Mouse (Mus musculus) lung, embryonic 15.5 days (tissue): Measurements from ENCODE around the gene Gbp5. TPM values are rescaled to one million over a fixed set of nuclear protein-coding genes. Genes with fewer than 3 reads are reported as not detected.
"Not testable (repeated sequence)": the region's sequence is repeated elsewhere in the genome, so short reads cannot be mapped to it uniquely, and the experiment has no call there.

Source experiments
- ATAC-seq: fragments of 200-750 bp; cut with Nextera tagmentation; 2 replicates; pipeline ENCODE4 v1.8.0; 2017; ENCODE audit warnings: moderate number of reproducible peaks, borderline replicate concordance; ENCODE audit not compliant: low FRiP score, low TSS enrichment; ENCODE audit errors: extremely low read depth
- H3K27ac ChIP-seq: fragments of 300-500 bp; sonication (generic); 2 replicates; pipeline ENCODE4 v1.5.1; 2015; ENCODE audit warnings: moderate library complexity, mild to moderate bottlenecking, inconsistent platforms
- H3K27me3 ChIP-seq: fragments of 300-500 bp; sonication (generic); 2 replicates; pipeline ENCODE4 v1.6.1; 2015; ENCODE audit warnings: inconsistent platforms
- H3K36me3 ChIP-seq: fragments of 300-500 bp; sonication (generic); 2 replicates; pipeline ENCODE4 v1.6.1; 2015; ENCODE audit warnings: inconsistent platforms
- H3K4me1 ChIP-seq: fragments of 300-500 bp; sonication (generic); 2 replicates; pipeline ENCODE4 v1.6.1; 2015; ENCODE audit warnings: inconsistent platforms
- H3K4me2 ChIP-seq: fragments of 300-500 bp; sonication (generic); 2 replicates; pipeline ENCODE4 v1.6.1; 2015; ENCODE audit warnings: inconsistent platforms, mild to moderate bottlenecking, moderate library complexity
- H3K4me3 ChIP-seq: fragments of 300-500 bp; sonication (generic); 2 replicates; pipeline ENCODE4 v1.5.1; 2015; ENCODE audit warnings: mild to moderate bottlenecking, inconsistent platforms
- H3K9ac ChIP-seq: fragments of 300-500 bp; sonication (generic); 2 replicates; pipeline ENCODE4 v1.6.1; 2015; ENCODE audit warnings: inconsistent platforms
- H3K9me3 ChIP-seq: fragments of 300-500 bp; sonication (generic); 2 replicates; pipeline ENCODE4 v1.6.1; 2016; ENCODE audit warnings: inconsistent platforms
- WGBS: fragments of 180-500 bp; shearing (Covaris S2); methylation state at CpG from one replicate; pipeline ENCODE4 v1.1.7; 2015; 5-methylcytosine and 5-hydroxymethylcytosine counted together
- polyA plus RNA-seq: library from polyadenylated mRNA; unstranded; fragments of >200 nt; fragmentation: Nextera tagmentation; extraction: Ambion mirVana; gene quantifications from 2 replicates; pipeline ENCODE4 v1.2.1, GENCODE M21; 2015

Gene Gbp5
- polyA plus RNA-seq, 1 experiment from 2014 or later: 0.22 TPM

GRCm38 (mm10) chr3:142546690-142547089 is 52.9 kb downstream of the Gbp5 start:
- 75% methylated on average over 3 of the region's 3 CpGs for WGBS
- H3K36me3 ChIP-seq: no peaks in the 10 kb centered on the region
- no peak overlapping the region for H3K4me3 ChIP-seq
- no peaks in the 10 kb centered on the region for H3K9me3 ChIP-seq
- no peaks in the 10 kb centered on the region for H3K27me3 ChIP-seq
- no peaks in the 10 kb centered on the region for H3K4me1 ChIP-seq
- ATAC-seq: no peak
- H3K4me2 ChIP-seq: no peak overlapping the region
- H3K27ac ChIP-seq: no peak overlapping the region
- no peak overlapping the region for H3K9ac ChIP-seq

- Histone ChIP-seq H3K9me3 (no peaks in the 10 kb centered on the region), H3K27me3 (no peaks in the 10 kb centered on the region), H3K9ac (no peak overlapping the region), H3K27ac (no peak overlapping the region), H3K4me1 (no peaks in the 10 kb centered on the region), H3K4me3 (no peak overlapping the region), H3K4me2 (no peak overlapping the region), H3K36me3 (no peaks in the 10 kb centered on the region)
- no peak for ATAC-seq
- WGBS: 88% methylated on average over 3 of the region's 3 CpGs
Measured at GRCm38 (mm10) chr3:142550052-142550676, 56.4 kb downstream of the Gbp5 start.

DNA sequence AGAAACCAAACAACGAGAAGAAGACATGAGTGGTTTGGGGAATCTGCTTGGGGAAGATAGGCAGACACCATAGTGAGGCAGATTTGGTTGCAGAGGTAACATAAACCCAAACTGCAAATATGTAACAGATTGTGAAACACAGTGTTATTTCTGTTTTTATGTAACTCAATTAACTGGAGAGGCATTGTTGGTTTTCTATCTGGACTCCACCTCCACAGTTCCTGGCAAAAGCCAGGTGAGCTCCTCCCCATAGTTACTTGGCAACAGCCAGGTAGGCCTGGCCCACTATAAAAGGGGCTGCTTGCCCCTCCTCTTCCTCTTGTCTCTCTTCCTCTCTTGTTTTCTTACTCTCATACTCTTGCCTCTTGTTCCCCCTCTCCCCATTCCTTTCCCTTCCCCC is 60.8 kb downstream of the Gbp5 start:
- no peak overlapping the region for H3K4me3 ChIP-seq
- WGBS: 67% methylated on average over 1 of the region's 1 CpGs

DNA sequence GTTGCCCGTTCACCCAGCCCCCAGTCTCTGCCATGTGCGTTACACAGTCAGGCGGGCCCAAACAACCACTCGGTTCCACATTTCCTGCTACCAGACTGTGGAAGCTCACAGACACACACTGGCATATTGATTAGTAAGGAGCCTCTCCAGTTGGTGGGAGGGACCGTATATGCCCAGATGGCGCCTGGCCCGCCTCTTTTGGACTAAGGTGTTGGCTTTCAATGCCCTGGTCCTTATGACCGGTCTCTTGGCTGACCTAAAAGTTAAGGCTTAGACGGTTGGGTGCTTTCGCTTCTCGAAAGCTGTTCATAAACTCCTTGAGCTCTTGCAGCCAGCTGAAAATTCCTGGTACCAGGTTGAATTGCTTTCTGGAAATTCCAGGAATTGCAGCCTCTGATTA is 61.8 kb downstream of the Gbp5 start:
- no peaks in the 10 kb centered on the region; the same call in 1 of the 2 replicates for H3K4me1 ChIP-seq

More for the DNA sequence above, 60.8 kb downstream of the Gbp5 start:
- Histone ChIP-seq H3K27ac (no peak overlapping the region), H3K27me3 (no peaks in the 10 kb centered on the region), H3K36me3 (no peaks in the 10 kb centered on the region), H3K4me2 (no peak overlapping the region), H3K4me1 (no peaks in the 10 kb centered on the region), H3K9me3 (no peaks in the 10 kb centered on the region), H3K9ac (no peak overlapping the region)
- ATAC-seq: no peak

DNA sequence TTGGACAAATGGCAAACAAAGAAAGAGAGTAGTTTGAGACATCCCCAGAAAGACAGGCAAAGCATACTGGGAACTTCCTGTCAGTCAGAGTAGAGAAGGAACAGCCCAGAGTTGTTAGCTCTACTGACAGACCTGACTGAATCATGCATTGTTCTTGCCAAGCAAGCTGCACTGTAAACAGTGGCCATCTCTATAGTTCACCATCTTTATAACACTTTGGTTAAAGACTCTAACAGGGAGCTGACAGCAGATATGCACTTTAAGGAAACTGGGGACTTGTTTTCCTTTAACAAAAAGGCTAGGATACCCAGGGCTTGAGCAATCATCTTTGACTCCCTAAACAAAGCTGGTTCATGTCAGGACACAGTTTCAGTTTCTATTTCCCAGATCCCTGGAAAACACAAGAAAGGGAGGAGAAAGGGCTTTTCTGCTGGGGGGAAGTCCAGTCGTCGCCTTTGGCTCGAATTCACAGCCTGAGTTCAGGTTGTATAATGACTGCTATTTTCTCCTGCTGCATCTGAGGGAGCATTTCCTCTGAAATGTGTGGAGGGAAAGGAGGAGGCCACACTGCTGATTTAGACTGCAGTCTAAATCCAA is 66.0 kb downstream of the Gbp5 start, which contains the start of gene Gbp3:
Gene Gbp3, plus strand, starts transcription at position 395 of the 597 bp plus-strand sequence.
- Histone ChIP-seq H3K4me1 (no peaks in the 10 kb centered on the region; the same call in 1 of the 2 replicates), H3K36me3 (no peaks in the 10 kb centered on the region), H3K4me2 (peak within 1 kb of the TSS; percentile 58), H3K9ac (0 out of 2 replicates have a peak within 1 kb of the TSS, but pooled peaks have one; percentile 10), H3K4me3 (peak within 1 kb of the TSS; percentile 41), H3K9me3 (no peaks in the 10 kb centered on the region), H3K27me3 (no peaks in the 10 kb centered on the region), H3K27ac (peak within 1 kb of the TSS; percentile 44)
- ATAC-seq: no peak
- WGBS: 11% methylated on average over 3 of the region's 3 CpGs

More for the DNA sequence above, 61.8 kb downstream of the Gbp5 start:
- 78% methylated on average over 11 of the region's 11 CpGs for WGBS
- Histone ChIP-seq H3K9ac (no peak overlapping the region), H3K27me3 (no peaks in the 10 kb centered on the region), H3K36me3 (no peaks in the 10 kb centered on the region), H3K9me3 (no peaks in the 10 kb centered on the region), H3K4me2 (no peak overlapping the region), H3K27ac (no peak overlapping the region), H3K4me3 (no peak overlapping the region)
- no peak for ATAC-seq

GRCm38 (mm10) chr3:142560296-142560948 is 66.6 kb downstream of the Gbp5 start:
- peak overlapping the region; percentile 58 for H3K4me2 ChIP-seq
- 0 out of 2 replicates have a peak overlapping the region, but pooled peaks have one; percentile 10 for H3K9ac ChIP-seq
- no peaks in the 10 kb centered on the region; the same call in 1 of the 2 replicates for H3K4me1 ChIP-seq
- H3K4me3 ChIP-seq: peak overlapping the region; percentile 41
- ATAC-seq: peak; percentile 89; the same call in 1 of the 2 replicates
- no peaks in the 10 kb centered on the region for H3K9me3 ChIP-seq
- peak overlapping the region; percentile 44 for H3K27ac ChIP-seq
- 9% methylated on average over 12 of the region's 12 CpGs for WGBS
- no peaks in the 10 kb centered on the region for H3K36me3 ChIP-seq
- no peaks in the 10 kb centered on the region for H3K27me3 ChIP-seq

DNA sequence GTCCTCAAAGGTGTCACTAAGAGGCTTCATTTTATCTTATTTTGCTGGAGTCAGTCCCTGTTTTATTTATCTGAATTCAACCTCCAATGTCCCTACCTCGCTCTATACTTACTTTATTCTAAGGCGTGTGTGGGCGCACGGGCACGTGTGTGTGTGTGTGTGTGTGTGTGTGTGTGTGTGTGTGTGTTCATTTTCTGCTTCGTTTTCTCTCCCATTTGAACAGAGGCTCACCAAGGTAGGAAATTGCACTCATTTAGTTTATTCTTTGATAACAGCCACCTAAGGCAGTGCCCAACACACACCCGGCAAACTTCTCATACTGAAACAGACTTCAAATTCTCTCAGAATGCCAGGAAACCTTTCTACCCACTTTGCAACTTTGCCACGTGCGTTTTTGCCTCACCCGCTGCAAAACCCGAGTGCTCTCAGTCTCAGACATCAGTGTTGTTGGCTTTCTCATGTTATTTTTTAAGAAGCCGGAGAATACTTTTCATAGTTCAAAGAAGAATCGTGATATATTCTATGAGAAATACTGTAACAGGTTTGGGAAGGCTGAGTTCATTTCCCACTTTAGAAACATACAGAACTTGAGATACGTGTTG is 67.4 kb downstream of the Gbp5 start:
- Histone ChIP-seq H3K9ac (no peak overlapping the region), H3K36me3 (no peaks in the 10 kb centered on the region), H3K9me3 (no peaks in the 10 kb centered on the region), H3K4me3 (no peak overlapping the region), H3K4me1 (no peaks in the 10 kb centered on the region; the same call in 1 of the 2 replicates), H3K4me2 (no peak overlapping the region), H3K27ac (no peak overlapping the region), H3K27me3 (no peaks in the 10 kb centered on the region)
- 75% methylated on average over 14 of the region's 14 CpGs for WGBS
- no peak for ATAC-seq

- Histone ChIP-seq H3K4me3 (no peak overlapping the region), H3K27ac (no peak overlapping the region), H3K27me3 (no peaks in the 10 kb centered on the region), H3K36me3 (no peaks in the 10 kb centered on the region), H3K4me1 (no peaks in the 10 kb centered on the region; the same call in 1 of the 2 replicates), H3K9me3 (no peaks in the 10 kb centered on the region), H3K9ac (no peak overlapping the region), H3K4me2 (no peak overlapping the region)
- 76% methylated on average over 7 of the region's 7 CpGs for WGBS
- ATAC-seq: no peak
Measured at GRCm38 (mm10) chr3:142561666-142562065, 67.9 kb downstream of the Gbp5 start.

DNA sequence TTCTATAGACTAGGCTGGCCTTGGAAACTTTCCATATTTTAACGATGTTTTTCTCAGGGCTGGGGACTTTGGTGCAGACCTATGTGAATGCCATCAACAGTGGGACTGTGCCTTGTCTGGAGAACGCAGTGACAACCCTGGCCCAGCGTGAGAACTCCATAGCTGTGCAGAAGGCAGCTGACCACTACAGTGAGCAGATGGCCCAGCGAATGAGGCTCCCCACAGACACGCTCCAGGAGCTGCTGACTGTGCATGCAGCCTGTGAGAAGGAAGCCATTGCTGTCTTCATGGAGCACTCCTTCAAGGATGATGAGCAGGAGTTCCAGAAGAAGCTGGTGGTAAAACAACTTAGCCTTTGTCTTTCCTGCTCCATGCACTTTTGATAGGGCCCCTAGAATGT is 73.7 kb downstream of the Gbp5 start:
- not testable (repeated sequence) for H3K4me2 ChIP-seq, H3K9me3 ChIP-seq, H3K27ac ChIP-seq, H3K4me3 ChIP-seq, H3K4me1 ChIP-seq, H3K36me3 ChIP-seq, H3K27me3 ChIP-seq, H3K9ac ChIP-seq, ATAC-seq
- WGBS: 67% methylated on average over 5 of the region's 5 CpGs

DNA sequence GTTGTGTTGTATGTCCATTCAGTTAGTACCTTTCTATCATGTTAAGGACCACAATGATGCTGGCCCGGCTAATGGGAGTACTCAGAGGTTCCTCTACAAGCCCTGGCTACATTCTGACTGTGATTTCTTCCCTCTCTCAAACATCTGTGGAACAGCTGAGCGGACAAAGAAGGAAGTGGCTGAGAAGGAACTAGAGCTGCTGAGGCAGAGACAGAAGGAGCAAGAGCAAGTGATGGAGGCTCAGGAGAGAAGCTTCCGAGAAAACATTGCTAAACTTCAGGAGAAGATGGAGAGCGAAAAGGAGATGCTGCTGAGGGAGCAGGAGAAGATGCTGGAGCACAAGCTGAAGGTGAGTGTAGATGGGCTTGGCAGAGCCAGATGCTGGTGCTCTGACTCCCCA is 77.0 kb downstream of the Gbp5 start:
- no peaks in the 10 kb centered on the region for H3K27me3 ChIP-seq
- no peak for ATAC-seq
- WGBS: 92% methylated on average over 4 of the region's 4 CpGs

More for the DNA sequence above, 77.0 kb downstream of the Gbp5 start:
- no peaks in the 10 kb centered on the region for H3K4me1 ChIP-seq
- H3K4me2 ChIP-seq: no peak overlapping the region
- H3K9me3 ChIP-seq: no peaks in the 10 kb centered on the region
- H3K9ac ChIP-seq: no peak overlapping the region
- H3K36me3 ChIP-seq: no peaks in the 10 kb centered on the region
- H3K27ac ChIP-seq: no peak overlapping the region
- H3K4me3 ChIP-seq: no peak overlapping the region
